Mouse (Mus musculus) limb, embryonic 13.5 days (tissue): ENCODE data around the gene Htr1f. TPM values are rescaled to one million over a fixed set of nuclear protein-coding genes. Genes with fewer than 3 reads are reported as not detected.

Experiments used
- ATAC-seq: fragments of 200-750 bp; cut with Nextera tagmentation; 2 replicates; pipeline ENCODE4 v1.8.0; 2017; ENCODE audit warnings: low read depth, moderate number of reproducible peaks, moderate TSS enrichment; ENCODE audit not compliant: low FRiP score
- H3K27ac ChIP-seq: fragments of 300-500 bp; sonication (generic); 2 replicates; pipeline ENCODE4 v1.5.1; 2015; ENCODE audit warnings: inconsistent platforms, mild to moderate bottlenecking, moderate library complexity
- H3K27me3 ChIP-seq: fragments of 300-500 bp; sonication (generic); 2 replicates; pipeline ENCODE4 v1.6.1; 2015; ENCODE audit warnings: mild to moderate bottlenecking, inconsistent platforms
- H3K36me3 ChIP-seq: fragments of 300-500 bp; sonication (generic); 2 replicates; pipeline ENCODE4 v1.6.1; 2015; ENCODE audit warnings: inconsistent platforms, mild to moderate bottlenecking, moderate library complexity
- H3K4me1 ChIP-seq: fragments of 300-500 bp; sonication (generic); 2 replicates; pipeline ENCODE4 v1.6.1; 2015; ENCODE audit warnings: inconsistent platforms
- H3K4me2 ChIP-seq: fragments of 300-500 bp; sonication (generic); replicated peaks from 2 replicates; pipeline ENCODE4 v1.6.1; 2015; ENCODE audit warnings: inconsistent platforms, mild to moderate bottlenecking, moderate library complexity
- H3K4me3 ChIP-seq: fragments of 300-500 bp; sonication (generic); 2 replicates; pipeline ENCODE4 v1.5.1; 2015; ENCODE audit warnings: moderate library complexity, mild to moderate bottlenecking, inconsistent platforms
- H3K9ac ChIP-seq: fragments of 300-500 bp; sonication (generic); 2 replicates; pipeline ENCODE4 v1.6.1; 2015; ENCODE audit warnings: mild to moderate bottlenecking, inconsistent platforms
- H3K9me3 ChIP-seq: fragments of 300-500 bp; sonication (generic); 2 replicates; pipeline ENCODE4 v1.6.1; 2016; ENCODE audit warnings: inconsistent platforms
- WGBS: fragments of 180-500 bp; shearing (Covaris S2); methylation state at CpG from one replicate; pipeline ENCODE4 v1.1.7; 2015; 5-methylcytosine and 5-hydroxymethylcytosine counted together
- microRNA-seq: library from miRNA; unstranded; fragments of <30 nt; microRNA quantifications from one replicate; pipeline ENCODE4, GENCODE M21; 2016
- polyA plus RNA-seq: library from polyadenylated mRNA; unstranded; fragments of >200 nt; fragmentation: Nextera tagmentation; extraction: Ambion mirVana; gene quantifications from 2 replicates; pipeline ENCODE4 v1.2.1, GENCODE M21; 2015

The Htr1f gene
- polyA plus RNA-seq, 1 experiment from 2014 or later, result 0.22 TPM

DNA sequence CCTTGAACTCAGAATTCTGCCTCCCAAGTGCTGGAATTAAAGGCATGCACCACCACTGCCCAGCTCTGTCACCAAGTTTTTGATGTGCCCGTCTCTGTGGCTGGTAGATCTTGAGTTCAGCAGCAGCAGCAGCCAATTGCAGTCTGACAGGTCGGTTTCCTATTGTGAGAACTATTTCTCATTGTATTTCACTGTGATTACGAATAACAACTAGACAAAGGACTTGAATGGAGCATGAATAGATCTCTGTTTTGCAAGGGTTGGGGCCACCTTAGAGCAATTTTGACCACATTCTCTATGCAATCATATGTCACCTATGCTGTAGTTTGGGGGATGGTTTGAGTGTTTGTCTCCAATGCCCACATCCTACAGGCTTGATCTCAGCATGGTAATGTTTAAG is 224.7 kb downstream of the Htr1f start:
- peaks cover 7% of the 10 kb centered on the region for H3K4me1 ChIP-seq
- no peak overlapping the region for H3K27ac ChIP-seq
- H3K9ac ChIP-seq, result no peak overlapping the region
- no peaks in the 10 kb centered on the region for H3K36me3 ChIP-seq
- H3K27me3 ChIP-seq, result no peaks in the 10 kb centered on the region
- H3K4me2 ChIP-seq, result no peak overlapping the region
- H3K9me3 ChIP-seq, result no peaks in the 10 kb centered on the region
- no peak overlapping the region for H3K4me3 ChIP-seq
- WGBS, result 84% methylated on average over 3 of the region's 3 CpGs
- no peak for ATAC-seq

DNA sequence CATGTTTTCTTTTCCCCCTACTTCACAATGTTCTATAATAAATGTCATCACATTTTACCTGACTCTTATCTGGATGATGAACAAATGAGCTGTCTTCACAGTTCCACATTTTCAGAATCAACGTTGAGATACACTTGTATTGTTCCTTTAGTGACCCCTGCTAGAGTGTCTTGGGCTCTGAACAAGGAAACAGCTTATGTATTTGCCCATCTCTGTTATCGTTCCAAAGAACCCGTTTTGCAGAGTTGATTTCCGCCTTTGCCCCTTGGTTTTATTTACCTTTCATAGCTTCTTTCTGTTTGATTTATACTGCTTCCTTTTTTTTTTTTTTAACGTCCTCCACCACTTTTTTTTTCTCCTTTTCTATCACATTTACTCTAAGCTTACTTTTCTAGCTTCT is 225.9 kb downstream of the Htr1f start:
- Histone ChIP-seq H3K4me2 (no peak overlapping the region), H3K9ac (no peak overlapping the region), H3K4me1 (peaks cover 7% of the 10 kb centered on the region), H3K9me3 (no peaks in the 10 kb centered on the region), H3K36me3 (no peaks in the 10 kb centered on the region), H3K27ac (no peak overlapping the region), H3K4me3 (no peak overlapping the region), H3K27me3 (no peaks in the 10 kb centered on the region)
- no peak for ATAC-seq
- WGBS, result 78% methylated on average over 5 of the region's 5 CpGs

DNA sequence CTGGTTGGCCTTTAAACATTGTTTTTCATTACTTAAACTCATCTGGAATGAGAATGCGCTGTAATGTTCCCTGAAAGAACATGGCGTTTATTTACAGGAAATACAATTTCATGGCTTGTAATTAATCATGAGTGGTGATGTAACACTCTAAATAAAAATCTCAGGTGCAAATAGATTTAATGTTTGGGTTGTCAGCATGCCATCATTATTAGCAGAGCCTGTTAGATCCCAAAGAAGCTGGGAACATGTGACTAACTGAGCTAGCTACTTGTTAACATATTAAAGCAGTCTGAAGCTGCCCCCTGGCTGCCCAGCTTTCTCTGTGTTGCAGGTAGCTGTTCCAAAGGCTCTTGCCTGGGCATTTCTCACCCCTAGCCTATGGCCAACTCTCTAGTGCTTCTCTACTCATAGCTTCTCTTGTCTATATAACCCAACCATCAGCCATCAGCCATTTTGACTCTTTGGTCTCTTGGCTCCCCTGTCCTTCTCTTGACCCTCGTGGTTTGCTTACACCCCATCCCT is 227.0 kb downstream of the Htr1f start:
- no peak overlapping the region for H3K27ac ChIP-seq
- no peak for ATAC-seq
- H3K27me3 ChIP-seq, result no peaks in the 10 kb centered on the region
- no peaks in the 10 kb centered on the region for H3K36me3 ChIP-seq
- WGBS, result 65% methylated on average over 3 of the region's 3 CpGs
- no peak overlapping the region for H3K4me2 ChIP-seq
- no peak overlapping the region for H3K4me3 ChIP-seq
- no peak overlapping the region for H3K9ac ChIP-seq
- H3K4me1 ChIP-seq, result no peaks in the 10 kb centered on the region
- no peaks in the 10 kb centered on the region for H3K9me3 ChIP-seq

DNA sequence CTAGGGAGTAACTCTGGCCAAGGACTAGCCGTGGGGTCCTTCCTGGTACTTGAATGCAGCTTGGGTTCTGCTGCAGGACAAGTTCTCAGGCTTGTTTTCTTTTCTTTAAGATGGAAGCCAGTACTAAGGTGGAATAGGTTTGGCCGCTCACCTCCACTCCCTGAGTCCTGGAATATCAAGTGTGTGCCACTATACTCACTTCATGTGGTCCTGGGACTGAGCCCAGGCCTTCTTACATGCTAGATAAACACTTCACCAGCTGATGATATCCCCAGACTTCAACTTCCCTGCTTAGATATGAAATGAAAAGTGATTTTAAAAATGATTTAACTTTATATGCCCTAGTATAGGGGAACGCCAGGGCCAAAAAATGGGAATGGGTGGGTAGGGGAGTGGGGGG is 228.3 kb downstream of the Htr1f start:
- no peaks in the 10 kb centered on the region for H3K9me3 ChIP-seq
- no peaks in the 10 kb centered on the region for H3K36me3 ChIP-seq
- WGBS, result 89% methylated on average over 3 of the region's 3 CpGs
- no peaks in the 10 kb centered on the region for H3K27me3 ChIP-seq
- no peak overlapping the region for H3K27ac ChIP-seq
- H3K9ac ChIP-seq, result no peak overlapping the region
- H3K4me2 ChIP-seq, result no peak overlapping the region
- no peak for ATAC-seq
- no peak overlapping the region for H3K4me3 ChIP-seq
- no peaks in the 10 kb centered on the region for H3K4me1 ChIP-seq

DNA sequence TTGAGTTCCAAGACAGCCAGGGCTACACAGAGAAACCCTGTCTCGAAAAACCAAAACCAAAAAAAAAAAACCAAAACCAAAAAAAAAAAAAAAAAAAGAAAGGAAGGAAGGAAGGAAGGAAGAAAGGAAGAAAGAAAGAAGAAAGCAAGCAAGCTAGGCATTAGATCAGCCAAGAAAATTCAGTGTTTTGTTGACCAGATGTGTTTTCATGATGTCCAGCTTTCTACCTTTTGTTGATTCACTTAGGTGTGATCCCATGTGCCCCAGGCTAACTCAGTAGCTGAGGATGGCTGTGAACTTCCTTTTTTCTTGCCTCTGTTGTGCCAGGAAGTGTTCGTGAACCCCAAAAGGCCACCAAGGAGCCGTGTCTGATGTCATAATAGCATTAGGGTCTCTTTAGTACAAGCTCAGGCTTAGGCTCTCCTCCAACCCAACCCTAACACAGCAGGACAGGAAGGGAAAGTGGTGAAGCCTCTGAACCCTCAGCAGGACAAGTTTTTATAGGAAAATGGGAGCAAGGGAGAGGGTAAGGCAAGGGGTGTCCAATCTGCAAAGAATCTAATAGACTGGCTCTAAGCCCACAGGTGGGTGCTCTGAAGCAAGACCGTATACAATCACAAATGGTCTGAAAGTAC is 228.9 kb downstream of the Htr1f start:
- H3K27ac ChIP-seq, result no peak overlapping the region
- WGBS, result 76% methylated on average over 4 of the region's 4 CpGs
- H3K36me3 ChIP-seq, result no peaks in the 10 kb centered on the region
- H3K4me3 ChIP-seq, result no peak overlapping the region
- no peaks in the 10 kb centered on the region for H3K4me1 ChIP-seq
- H3K4me2 ChIP-seq, result no peak overlapping the region
- no peaks in the 10 kb centered on the region for H3K27me3 ChIP-seq
- no peaks in the 10 kb centered on the region for H3K9me3 ChIP-seq
- ATAC-seq, result no peak
- H3K9ac ChIP-seq, result no peak overlapping the region

DNA sequence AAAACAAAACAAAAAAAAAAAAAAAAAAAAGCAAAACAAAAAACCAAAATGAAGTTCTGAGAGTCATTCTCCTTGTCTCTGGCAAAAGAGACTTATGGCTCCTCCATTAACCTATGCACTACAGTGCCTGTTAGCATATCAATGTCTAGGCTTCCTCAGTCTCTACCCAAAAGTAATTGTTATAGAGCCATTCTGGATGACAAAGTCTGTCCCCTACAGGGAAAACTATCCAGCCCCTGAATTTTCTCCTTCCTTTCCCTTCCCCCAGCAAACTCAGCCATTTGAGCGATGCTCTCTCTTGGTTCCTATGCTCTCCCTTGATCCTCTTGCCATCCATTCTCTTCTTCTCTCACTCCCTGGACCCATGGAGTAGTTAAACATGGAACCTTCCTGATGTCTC is 229.8 kb downstream of the Htr1f start:
- 91% methylated on average over 1 of the region's 1 CpGs for whole genome bisulfite sequencing
- Histone ChIP-seq H3K9ac (no peak overlapping the region), H3K36me3 (no peaks in the 10 kb centered on the region), H3K4me1 (no peaks in the 10 kb centered on the region), H3K9me3 (no peaks in the 10 kb centered on the region), H3K4me2 (no peak overlapping the region), H3K4me3 (no peak overlapping the region), H3K27me3 (no peaks in the 10 kb centered on the region), H3K27ac (no peak overlapping the region)
- no peak for ATAC-seq

DNA sequence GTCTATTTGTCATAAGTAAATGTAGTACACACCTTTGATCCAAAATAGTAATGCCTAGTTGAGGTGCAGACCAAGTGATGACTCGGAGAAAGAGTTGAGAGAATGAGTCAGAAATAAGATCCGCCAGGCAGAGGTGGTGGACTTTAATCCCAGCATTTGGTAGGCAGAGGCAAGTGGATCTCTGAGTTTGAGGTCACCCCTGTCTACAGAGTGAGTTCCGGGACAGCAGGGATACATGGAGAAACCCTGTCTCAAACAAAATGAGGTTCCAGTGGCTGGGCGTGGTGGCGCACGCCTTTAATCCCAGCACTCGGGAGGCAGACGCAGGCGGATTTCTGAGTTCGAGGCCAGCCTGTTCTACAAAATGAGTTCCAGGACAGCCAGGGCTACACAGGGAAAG is 230.3 kb downstream of the Htr1f start:
- H3K36me3 ChIP-seq, result no peaks in the 10 kb centered on the region
- H3K4me3 ChIP-seq, result no peak overlapping the region
- H3K9ac ChIP-seq, result no peak overlapping the region
- no peaks in the 10 kb centered on the region for H3K27me3 ChIP-seq
- WGBS, result 97% methylated on average over 10 of the region's 10 CpGs
- H3K4me1 ChIP-seq, result no peaks in the 10 kb centered on the region
- no peak overlapping the region for H3K4me2 ChIP-seq
- H3K9me3 ChIP-seq, result no peaks in the 10 kb centered on the region
- H3K27ac ChIP-seq, result no peak overlapping the region
- ATAC-seq, result no peak

Small RNA genes lying within 50 kb of the gene (microRNA-seq; reads per million reads assigned to microRNA genes)
- gene Gm23374, result not detected
